Mouse (Mus musculus): Measurements from ENCODE around the gene Usp49. TPM values are rescaled to one million over a fixed set of nuclear protein-coding genes. Genes with fewer than 3 reads are reported as not detected.

Usp49 gene
- polyA plus RNA-seq, 1 experiment from 2014 or later: 2.5 TPM

- Histone ChIP-seq H3K27me3 (peaks cover 9% of the 10 kb centered on the region; the same call in 1 of the 2 replicates), H3K9ac (no peak overlapping the region), H3K4me1 (replicated peaks) (peaks cover 24% of the 10 kb centered on the region), H3K36me3 (peaks cover 9% of the 10 kb centered on the region; the same call in 1 of the 2 replicates), H3K9me3 (replicated peaks) (no peaks in the 10 kb centered on the region), H3K27ac (no peak overlapping the region), H3K4me3 (no peak overlapping the region), H3K4me2 (no peak overlapping the region)
- ATAC-seq (replicated peaks; ENCODE audit: insufficient number of reproducible peaks, insufficient read depth, low FRiP score, low read depth): no peak
- 69% methylated on average over 2 of the region's 2 CpGs for WGBS
Measured at GRCm38 (mm10) chr17:47699055-47699454, 68.6 kb downstream of the Usp49 start.

GRCm38 (mm10) chr17:47701793-47702192, 71.3 kb downstream of the Usp49 start:
- Histone ChIP-seq H3K4me3 (no peak overlapping the region), H3K4me2 (no peak overlapping the region), H3K27ac (no peak overlapping the region), H3K4me1 (replicated peaks) (peaks cover 18% of the 10 kb centered on the region), H3K27me3 (peaks cover 9% of the 10 kb centered on the region), H3K9ac (no peak overlapping the region), H3K36me3 (peaks cover 9% of the 10 kb centered on the region; the same call in 1 of the 2 replicates), H3K9me3 (replicated peaks) (no peaks in the 10 kb centered on the region)
- WGBS: 76% methylated on average over 9 of the region's 9 CpGs
- no peak for ATAC-seq (replicated peaks; ENCODE audit: insufficient number of reproducible peaks, insufficient read depth, low FRiP score, low read depth)

GRCm38 (mm10) chr17:47702548-47703345, 72.3 kb downstream of the Usp49 start:
- no peak overlapping the region for H3K4me2 ChIP-seq
- H3K4me3 ChIP-seq: no peak overlapping the region
- 39% methylated on average over 28 of the region's 28 CpGs for WGBS
- ATAC-seq (replicated peaks; ENCODE audit: insufficient number of reproducible peaks, insufficient read depth, low FRiP score, low read depth): no peak
- no peak overlapping the region for H3K27ac ChIP-seq
- H3K9me3 ChIP-seq (replicated peaks): no peaks in the 10 kb centered on the region
- peaks cover 9% of the 10 kb centered on the region; the same call in 1 of the 2 replicates for H3K36me3 ChIP-seq
- peaks cover 9% of the 10 kb centered on the region for H3K27me3 ChIP-seq
- no peak overlapping the region for H3K9ac ChIP-seq
- peaks cover 18% of the 10 kb centered on the region for H3K4me1 ChIP-seq (replicated peaks)

- Histone ChIP-seq H3K4me2 (no peak overlapping the region), H3K4me1 (replicated peaks) (peaks cover 18% of the 10 kb centered on the region), H3K4me3 (no peak overlapping the region), H3K9ac (no peak overlapping the region), H3K27ac (no peak overlapping the region), H3K9me3 (replicated peaks) (no peaks in the 10 kb centered on the region), H3K27me3 (peaks cover 9% of the 10 kb centered on the region), H3K36me3 (peaks cover 9% of the 10 kb centered on the region; the same call in 1 of the 2 replicates)
- ATAC-seq (replicated peaks; ENCODE audit: insufficient number of reproducible peaks, insufficient read depth, low FRiP score, low read depth): no peak
- 37% methylated on average over 20 of the region's 20 CpGs for WGBS
Measured at GRCm38 (mm10) chr17:47703556-47703955, 73.1 kb downstream of the Usp49 start.

GRCm38 (mm10) chr17:47704692-47705091, 74.2 kb downstream of the Usp49 start:
- H3K4me2 ChIP-seq: no peak overlapping the region
- H3K9ac ChIP-seq: no peak overlapping the region
- H3K27me3 ChIP-seq: peaks cover 9% of the 10 kb centered on the region
- WGBS: 79% methylated on average over 4 of the region's 4 CpGs
- H3K4me3 ChIP-seq: no peak overlapping the region
- H3K36me3 ChIP-seq: peaks cover 9% of the 10 kb centered on the region; the same call in 1 of the 2 replicates
- no peak for ATAC-seq (replicated peaks; ENCODE audit: insufficient number of reproducible peaks, insufficient read depth, low FRiP score, low read depth)
- H3K4me1 ChIP-seq (replicated peaks): peaks cover 18% of the 10 kb centered on the region
- no peak overlapping the region for H3K27ac ChIP-seq
- no peaks in the 10 kb centered on the region for H3K9me3 ChIP-seq (replicated peaks)

- Histone ChIP-seq H3K9me3 (replicated peaks) (no peaks in the 10 kb centered on the region), H3K9ac (no peak overlapping the region), H3K4me3 (no peak overlapping the region), H3K27ac (peak overlapping the region; percentile 7; the same call in 1 of the 2 replicates), H3K4me1 (replicated peaks) (peaks cover 18% of the 10 kb centered on the region), H3K4me2 (no peak overlapping the region), H3K27me3 (peaks cover 7% of the 10 kb centered on the region), H3K36me3 (peaks cover 9% of the 10 kb centered on the region; the same call in 1 of the 2 replicates)
- no peak for ATAC-seq (replicated peaks; ENCODE audit: insufficient number of reproducible peaks, insufficient read depth, low FRiP score, low read depth)
- whole genome bisulfite sequencing: 52% methylated on average over 1 of the region's 1 CpGs
Measured at GRCm38 (mm10) chr17:47706196-47706595, 75.7 kb downstream of the Usp49 start.

- Histone ChIP-seq H3K27ac (no peak overlapping the region), H3K4me2 (no peak overlapping the region), H3K9ac (no peak overlapping the region), H3K36me3 (peaks cover 9% of the 10 kb centered on the region; the same call in 1 of the 2 replicates), H3K4me1 (replicated peaks) (peaks cover 9% of the 10 kb centered on the region), H3K4me3 (no peak overlapping the region), H3K27me3 (peaks cover 5% of the 10 kb centered on the region), H3K9me3 (replicated peaks) (no peaks in the 10 kb centered on the region)
- no peak for ATAC-seq (replicated peaks; ENCODE audit: insufficient number of reproducible peaks, insufficient read depth, low FRiP score, low read depth)
- 78% methylated on average over 3 of the region's 3 CpGs for WGBS
Measured at GRCm38 (mm10) chr17:47707961-47708360, 77.5 kb downstream of the Usp49 start.

- WGBS: 67% methylated on average over 4 of the region's 4 CpGs
- Histone ChIP-seq H3K9ac (no peak overlapping the region), H3K4me3 (no peak overlapping the region), H3K36me3 (0 out of 2 replicates have a peak, but pooled peaks cover under 1% of the 10 kb centered on the region), H3K4me2 (no peak overlapping the region), H3K27me3 (no peaks in the 10 kb centered on the region; the same call in 1 of the 2 replicates), H3K9me3 (replicated peaks) (no peaks in the 10 kb centered on the region), H3K4me1 (replicated peaks) (0 out of 2 replicates have a peak, but pooled peaks cover 3% of the 10 kb centered on the region), H3K27ac (no peak overlapping the region)
- ATAC-seq (replicated peaks; ENCODE audit: insufficient number of reproducible peaks, insufficient read depth, low FRiP score, low read depth): no peak
Measured at GRCm38 (mm10) chr17:47708972-47709371, 78.5 kb downstream of the Usp49 start.

GRCm38 (mm10) chr17:47710036-47710435, 79.5 kb downstream of the Usp49 start:
- H3K4me1 ChIP-seq (replicated peaks): 0 out of 2 replicates have a peak, but pooled peaks cover 3% of the 10 kb centered on the region
- H3K9ac ChIP-seq: no peak overlapping the region
- H3K4me3 ChIP-seq: no peak overlapping the region
- no peak for ATAC-seq (replicated peaks; ENCODE audit: insufficient number of reproducible peaks, insufficient read depth, low FRiP score, low read depth)
- no peaks in the 10 kb centered on the region for H3K9me3 ChIP-seq (replicated peaks)
- H3K4me2 ChIP-seq: no peak overlapping the region
- H3K27me3 ChIP-seq: no peaks in the 10 kb centered on the region; the same call in 1 of the 2 replicates
- WGBS: 67% methylated on average over 3 of the region's 3 CpGs
- H3K36me3 ChIP-seq: no peaks in the 10 kb centered on the region
- H3K27ac ChIP-seq: no peak overlapping the region

GRCm38 (mm10) chr17:47711883-47712282, 81.4 kb downstream of the Usp49 start:
- Histone ChIP-seq H3K4me2 (no peak overlapping the region), H3K9ac (no peak overlapping the region), H3K9me3 (replicated peaks) (no peaks in the 10 kb centered on the region), H3K27me3 (no peaks in the 10 kb centered on the region), H3K4me1 (replicated peaks) (no peaks in the 10 kb centered on the region), H3K4me3 (no peak overlapping the region), H3K27ac (no peak overlapping the region), H3K36me3 (no peaks in the 10 kb centered on the region)
- ATAC-seq (replicated peaks; ENCODE audit: insufficient number of reproducible peaks, insufficient read depth, low FRiP score, low read depth): no peak; the same call in 1 of the 2 replicates
- WGBS: 28% methylated on average over 6 of the region's 6 CpGs

GRCm38 (mm10) chr17:47712889-47713571, 82.5 kb downstream of the Usp49 start:
- H3K9me3 ChIP-seq (replicated peaks): no peaks in the 10 kb centered on the region
- H3K4me2 ChIP-seq: no peak overlapping the region
- H3K27me3 ChIP-seq: no peaks in the 10 kb centered on the region
- H3K9ac ChIP-seq: no peak overlapping the region
- ATAC-seq (replicated peaks; ENCODE audit: insufficient number of reproducible peaks, insufficient read depth, low FRiP score, low read depth): no peak
- no peaks in the 10 kb centered on the region for H3K36me3 ChIP-seq
- H3K4me3 ChIP-seq: no peak overlapping the region
- WGBS: 46% methylated on average over 22 of the region's 22 CpGs
- no peak overlapping the region for H3K27ac ChIP-seq
- no peaks in the 10 kb centered on the region for H3K4me1 ChIP-seq (replicated peaks)
